In genomic region chr13:90032977-90033376, GRCm38 (mm10) we compare ENCODE assay signal across 24 mouse cellular contexts.
"Had no signal": no experiment of that assay in that cellular context is flagged by ENCODE, and none has a peak within 500 bp of the region (broad histone marks: within the 10 kb centered on the region; RNA-seq: fewer than 3 reads in every experiment).

No protein-coding gene starts in this region.

- H3K4me2 ChIP-seq: heart, embryonic 12.5 days; heart, embryonic 15.5 days; hindbrain, embryonic 12.5 days; hindbrain, embryonic 14.5 days; intestine, embryonic 15.5 days; limb, embryonic 12.5 days had no signal

- ATAC-seq: hindbrain, embryonic 16.5 days; inflammation-experienced regulatory T-cells, adult 6 months; intestine, embryonic 15.5 days; intestine, postnatal 0 days had no signal

- H3K4me3 ChIP-seq: gastrocnemius, adult 2 months; heart, embryonic 10.5 days; heart, embryonic 12.5 days; heart, embryonic 15.5 days; hindbrain, embryonic 10.5 days; hindbrain, embryonic 12.5 days; intestine, embryonic 15.5 days; layer of hippocampus, adult 2 months; left cerebral cortex, adult 2 months; limb, embryonic 10.5 days; limb, embryonic 12.5 days had no signal

- H3K27me3 ChIP-seq: heart, embryonic 12.5 days; heart, embryonic 15.5 days; hindbrain, embryonic 12.5 days; intestine, embryonic 15.5 days; limb, embryonic 12.5 days had no signal

- H3K27ac ChIP-seq: gastrocnemius, adult 2 months; heart, embryonic 10.5 days; hindbrain, embryonic 10.5 days; hindbrain, embryonic 12.5 days; hindbrain, embryonic 14.5 days; intestine, embryonic 15.5 days; layer of hippocampus, adult 2 months; left cerebral cortex, adult 2 months; limb, embryonic 10.5 days; limb, embryonic 12.5 days had no signal

- H3K36me3 ChIP-seq: heart, embryonic 10.5 days; heart, embryonic 12.5 days; heart, embryonic 15.5 days; hindbrain, embryonic 10.5 days; hindbrain, embryonic 12.5 days; intestine, embryonic 15.5 days; limb, embryonic 10.5 days; limb, embryonic 12.5 days had no signal

- DNase-seq: gastrocnemius, adult 2 months; gastrocnemius, postnatal 10 days; gastrocnemius, postnatal 25 days; heart, adult 18-20 months; heart, postnatal 4 days; kidney, adult 18-20 months; kidney, adult 8-10 months; kidney, postnatal 10 days; kidney, postnatal 25 days; kidney, postnatal 4 days had no signal

- H3K4me1 ChIP-seq: heart, embryonic 15.5 days; hindbrain, embryonic 12.5 days; intestine, embryonic 15.5 days; limb, embryonic 12.5 days had no signal

- H3K9me3 ChIP-seq: heart, embryonic 10.5 days; heart, embryonic 12.5 days; heart, embryonic 15.5 days; hindbrain, embryonic 10.5 days; hindbrain, embryonic 12.5 days; intestine, embryonic 15.5 days; limb, embryonic 10.5 days; limb, embryonic 12.5 days had no signal

- H3K9ac ChIP-seq: heart, embryonic 12.5 days; heart, embryonic 15.5 days; hindbrain, embryonic 12.5 days; hindbrain, embryonic 14.5 days; intestine, embryonic 15.5 days; limb, embryonic 12.5 days had no signal
